Mouse (Mus musculus) olfactory bulb, adult 2 months (tissue): ENCODE data around the gene Ndufs5. TPM values are rescaled to one million over a fixed set of nuclear protein-coding genes. Genes with fewer than 3 reads are reported as not detected.

Source experiments
- H3K27ac ChIP-seq: fragments of 200-500 bp; 2 replicates; pipeline ENCODE4 v1.5.1; 2012; ENCODE audit warnings: low read depth, low read length; ENCODE audit not compliant: insufficient read depth
- H3K4me1 ChIP-seq: fragments of 200-500 bp; 2 replicates; pipeline ENCODE4 v1.6.1; 2012; ENCODE audit warnings: low read length; ENCODE audit not compliant: control insufficient read depth, insufficient read depth
- H3K4me3 ChIP-seq: fragments of 200-500 bp; 2 replicates; pipeline ENCODE4 v1.5.1; 2012; ENCODE audit warnings: mild to moderate bottlenecking, low read depth, low read length, moderate library complexity; ENCODE audit not compliant: insufficient read depth
- CTCF ChIP-seq: fragments of 200-500 bp; IDR thresholded peaks from 2 replicates; pipeline ENCODE4 v1.5.1; 2012; ENCODE audit warnings: low read depth, mild to moderate bottlenecking, low read length, moderate library complexity; ENCODE audit not compliant: insufficient read depth
- POLR2A ChIP-seq: fragments of 200-500 bp; IDR thresholded peaks from 2 replicates; pipeline ENCODE4 v1.6.1; 2012; ENCODE audit warnings: mild to moderate bottlenecking, low read depth, low read length, moderate library complexity; ENCODE audit not compliant: insufficient read depth
- WGBS: fragments of 180-500 bp; shearing (Covaris S2); methylation state at CpG from one replicate; pipeline ENCODE4 v1.1.7; 2018; 5-methylcytosine and 5-hydroxymethylcytosine counted together
- polyA plus RNA-seq: library from polyadenylated mRNA; stranded (reverse); fragments of >200 nt; gene quantifications from 2 replicates; pipeline ENCODE4 v1.2.4, GENCODE M21; 2012; ENCODE audit warnings: low replicate concordance; ENCODE audit not compliant: missing spikeins, insufficient read depth, insufficient read length

The Ndufs5 gene
- polyA plus RNA-seq: not detected in 2 replicates

GRCm38 (mm10) chr4:123717574-123718433 lies at the start of gene Ndufs5:
Gene Ndufs5, minus strand, starts transcription at chr4:123718202.
- Histone ChIP-seq H3K27ac (peak within 1 kb of the TSS; percentile 95), H3K4me3 (peak within 1 kb of the TSS; percentile 79), H3K4me1 (0 out of 2 replicates have a peak, but pooled peaks cover 3% of the 10 kb centered on the region)
- under 1% methylated on average over 40 of the region's 40 CpGs for WGBS
- no peak for TF ChIP-seq CTCF
- peak; percentile 75 for TF ChIP-seq POLR2A

- Histone ChIP-seq H3K4me1 (0 out of 2 replicates have a peak, but pooled peaks cover 3% of the 10 kb centered on the region), H3K27ac (no peak overlapping the region), H3K4me3 (no peak overlapping the region)
- no peak for TF ChIP-seq CTCF
- TF ChIP-seq POLR2A: no peak
- WGBS: 90% methylated on average over 6 of the region's 6 CpGs
These were observed 47.1 kb upstream of the Ndufs5 start for GRCm38 (mm10) chr4:123765071-123765470.

DNA sequence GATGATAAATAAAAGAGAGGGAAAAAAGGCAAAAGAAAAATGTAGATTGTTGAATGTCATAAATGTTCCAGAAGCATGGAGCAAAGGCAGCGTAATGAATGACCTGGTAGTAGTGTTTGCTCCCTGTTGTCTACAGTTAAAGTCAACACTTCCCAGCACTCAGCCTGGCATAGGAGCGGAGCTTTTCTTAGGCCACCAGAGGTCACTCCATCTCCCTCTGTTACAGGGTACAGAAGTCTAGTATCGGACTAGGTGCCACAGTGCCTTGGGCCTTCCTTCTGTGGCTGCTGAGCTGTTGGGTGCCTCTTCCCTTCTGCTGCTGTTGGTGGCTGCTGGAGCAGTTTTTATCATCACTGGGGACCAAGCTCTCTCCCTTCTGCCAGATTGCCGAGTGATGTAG lies 40.3 kb upstream of the Ndufs5 start:
- H3K4me1 ChIP-seq: no peaks in the 10 kb centered on the region
- TF ChIP-seq POLR2A (no peak), CTCF (no peak)
- no peak overlapping the region for H3K27ac ChIP-seq
- 60% methylated on average over 4 of the region's 4 CpGs for WGBS
- H3K4me3 ChIP-seq: no peak overlapping the region

GRCm38 (mm10) chr4:123750707-123751312 lies 32.8 kb upstream of the Ndufs5 start:
- Histone ChIP-seq H3K4me1 (peaks cover 5% of the 10 kb centered on the region), H3K4me3 (peak overlapping the region; percentile 60), H3K27ac (peak overlapping the region; percentile 56; the same call in 1 of the 2 replicates)
- TF ChIP-seq CTCF: no peak
- TF ChIP-seq POLR2A: no peak
- WGBS: under 1% methylated on average over 8 of the region's 8 CpGs

- peak within 1 kb of the TSS; percentile 66; the same call in 1 of the 2 replicates for H3K27ac ChIP-seq
- peaks cover 7% of the 10 kb centered on the region for H3K4me1 ChIP-seq
- TF ChIP-seq POLR2A: peak; percentile 80
- TF ChIP-seq CTCF: no peak
- H3K4me3 ChIP-seq: peak within 1 kb of the TSS; percentile 86
- WGBS: under 1% methylated on average over 46 of the region's 46 CpGs
These were observed 32.2 kb upstream of the Ndufs5 start, which contains the start of gene Akirin1 for GRCm38 (mm10) chr4:123750152-123750651. Gene Akirin1, minus strand, starts transcription at chr4:123750345.

DNA sequence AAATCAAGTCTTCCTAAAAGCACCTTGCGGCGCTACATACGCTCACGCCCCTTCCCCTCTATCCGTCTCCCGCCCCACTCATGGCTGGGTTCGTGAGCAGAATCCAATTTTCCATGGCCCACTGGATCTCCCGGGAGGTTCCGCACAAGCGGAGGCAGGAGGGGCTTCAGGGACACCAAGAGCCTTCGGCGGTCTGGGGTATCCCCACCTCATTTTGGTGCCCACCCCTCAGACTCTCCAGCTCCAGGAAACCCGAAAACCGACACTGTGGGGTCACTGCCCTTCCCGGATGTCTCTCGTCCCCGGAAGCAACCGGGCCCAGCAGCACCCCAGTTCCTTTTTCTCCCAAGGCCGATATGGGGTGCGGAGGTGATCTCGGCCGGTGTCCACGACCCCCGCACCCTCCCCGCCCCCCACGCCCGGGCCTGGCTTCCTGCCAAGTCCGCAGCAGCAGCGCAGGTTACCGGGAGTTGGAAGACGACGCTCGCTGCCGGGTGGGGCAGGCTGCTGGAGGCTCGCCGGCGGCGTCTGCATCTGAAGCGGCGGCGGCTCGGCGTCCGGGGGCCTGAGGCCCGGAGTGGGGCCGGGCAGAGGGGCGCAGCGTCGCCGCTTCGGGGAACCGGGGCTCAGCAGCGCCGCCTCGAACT lies 31.6 kb upstream of the Ndufs5 start:
- Histone ChIP-seq H3K27ac (peak overlapping the region; percentile 66; the same call in 1 of the 2 replicates), H3K4me1 (peaks cover 7% of the 10 kb centered on the region), H3K4me3 (peak overlapping the region; percentile 86)
- TF ChIP-seq CTCF (no peak), POLR2A (no peak)
- under 1% methylated on average over 55 of the region's 55 CpGs for WGBS

- no peak overlapping the region for H3K27ac ChIP-seq
- H3K4me3 ChIP-seq: peak overlapping the region; percentile 86
- TF ChIP-seq CTCF: no peak
- TF ChIP-seq POLR2A: no peak
- H3K4me1 ChIP-seq: peaks cover 7% of the 10 kb centered on the region
- 4% methylated on average over 10 of the region's 10 CpGs for WGBS
These were observed 30.9 kb upstream of the Ndufs5 start for GRCm38 (mm10) chr4:123748726-123749415.

DNA sequence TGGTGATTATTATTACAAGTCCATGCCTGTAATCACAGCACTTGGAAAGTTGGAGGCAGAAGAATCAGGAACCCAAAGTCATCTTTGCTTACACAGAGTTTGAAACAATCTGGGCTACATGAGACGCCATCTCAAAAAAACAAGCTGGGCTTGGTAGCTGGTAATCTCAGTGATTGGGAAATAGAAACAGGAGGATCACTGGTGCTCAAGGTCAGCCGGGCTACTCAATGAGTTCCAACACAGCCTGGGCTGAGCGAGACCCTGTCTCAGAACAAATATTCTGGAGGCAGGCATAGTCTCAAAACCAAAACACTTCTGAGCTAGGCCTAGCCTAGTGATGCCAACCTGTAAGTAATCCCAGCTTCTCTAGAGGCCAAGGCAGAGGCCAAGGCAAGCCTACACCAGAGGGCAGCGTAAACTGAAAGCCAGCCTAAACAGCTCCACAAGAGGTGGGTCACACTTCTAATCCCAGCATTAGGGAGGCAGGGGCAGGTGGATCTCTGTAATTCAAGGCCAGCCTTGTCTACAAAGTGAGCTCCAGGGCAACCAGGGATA lies 27.3 kb upstream of the Ndufs5 start:
- Histone ChIP-seq H3K4me1 (peaks cover 5% of the 10 kb centered on the region), H3K4me3 (no peak overlapping the region), H3K27ac (no peak overlapping the region)
- WGBS: 87% methylated on average over 4 of the region's 4 CpGs
- TF ChIP-seq POLR2A: no peak
- no peak for TF ChIP-seq CTCF

DNA sequence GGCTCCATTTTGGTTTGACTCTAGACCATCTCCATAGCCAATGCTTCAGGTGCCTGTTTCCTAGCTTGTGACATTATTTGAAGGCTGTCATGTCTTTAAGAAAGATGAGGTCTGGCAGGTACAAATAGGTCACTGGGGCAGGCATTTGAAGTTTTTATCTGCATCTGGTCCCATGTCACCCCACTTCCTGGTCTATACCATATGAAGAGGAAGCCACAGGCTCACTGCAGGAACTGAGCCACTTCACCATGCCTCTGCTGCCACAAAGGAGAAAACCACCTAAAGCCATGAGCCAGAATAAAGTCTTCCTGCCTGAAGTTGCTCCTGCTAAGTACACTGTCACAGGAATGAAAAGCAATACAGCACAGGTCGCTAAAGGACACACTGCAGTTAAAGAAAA lies 24.9 kb upstream of the Ndufs5 start:
- 88% methylated on average over 1 of the region's 1 CpGs for WGBS

More for the DNA sequence above, 24.9 kb upstream of the Ndufs5 start:
- Histone ChIP-seq H3K4me3 (no peak overlapping the region), H3K4me1 (peaks cover 5% of the 10 kb centered on the region), H3K27ac (no peak overlapping the region)
- TF ChIP-seq CTCF (no peak), POLR2A (no peak)
